Mouse (Mus musculus) liver (tissue): ENCODE data around the gene Zdhhc1.

Experiments used
- DNase-seq: peaks from one replicate; pipeline ENCODE4 v3.0.0-alpha.2; 2020; ENCODE audit warnings: mixed read lengths

The Zdhhc1 gene

GRCm38 (mm10) chr8:105496439-105497180 is at the start of gene Zdhhc1:
TSS of gene Zdhhc1 (minus strand) at chr8:105496902.
- DNase-seq, result peak; percentile 80

GRCm38 (mm10) chr8:105545249-105545648 is 48.5 kb upstream of the Zdhhc1 start:
- no peak for DNase-seq

GRCm38 (mm10) chr8:105544544-105545205 is 48.0 kb upstream of the Zdhhc1 start:
- no peak for DNase-seq

- DNase-seq, result no peak
Observed at GRCm38 (mm10) chr8:105543703-105544102, 47.0 kb upstream of the Zdhhc1 start.

GRCm38 (mm10) chr8:105542808-105543207 is 46.1 kb upstream of the Zdhhc1 start:
- no peak for DNase-seq

GRCm38 (mm10) chr8:105542032-105542656 is 45.4 kb upstream of the Zdhhc1 start:
- peak; percentile 39 for DNase-seq

GRCm38 (mm10) chr8:105538940-105539339 is 42.2 kb upstream of the Zdhhc1 start:
- DNase-seq, result no peak

- DNase-seq, result no peak
Observed at GRCm38 (mm10) chr8:105537011-105537677, 40.4 kb upstream of the Zdhhc1 start.

GRCm38 (mm10) chr8:105536546-105536945 is 39.8 kb upstream of the Zdhhc1 start:
- DNase-seq, result no peak

- DNase-seq, result peak; percentile 84
Observed at GRCm38 (mm10) chr8:105533892-105534329, 37.2 kb upstream of the Zdhhc1 start.

GRCm38 (mm10) chr8:105533439-105533838 is 36.7 kb upstream of the Zdhhc1 start:
- DNase-seq, result no peak

- DNase-seq, result peak; percentile 83
Observed at GRCm38 (mm10) chr8:105531774-105532173, 35.1 kb upstream of the Zdhhc1 start.

- no peak for DNase-seq
Observed at GRCm38 (mm10) chr8:105529271-105529670, 32.6 kb upstream of the Zdhhc1 start.

- no peak for DNase-seq
Observed at GRCm38 (mm10) chr8:105528206-105528605, 31.5 kb upstream of the Zdhhc1 start.

- no peak for DNase-seq
Observed at GRCm38 (mm10) chr8:105527110-105527509, 30.4 kb upstream of the Zdhhc1 start.

GRCm38 (mm10) chr8:105522890-105523289 is 26.2 kb upstream of the Zdhhc1 start:
- DNase-seq, result no peak

GRCm38 (mm10) chr8:105521995-105522769 is 25.5 kb upstream of the Zdhhc1 start:
- no peak for DNase-seq

- peak; percentile 38 for DNase-seq
Observed at GRCm38 (mm10) chr8:105521061-105521460, 24.4 kb upstream of the Zdhhc1 start.

GRCm38 (mm10) chr8:105520521-105520920 is 23.8 kb upstream of the Zdhhc1 start:
- DNase-seq, result no peak

GRCm38 (mm10) chr8:105519591-105519990 is 22.9 kb upstream of the Zdhhc1 start:
- no peak for DNase-seq

GRCm38 (mm10) chr8:105518436-105519313 is 22.0 kb upstream of the Zdhhc1 start, which contains the start of gene Hsd11b2:
TSS of gene Hsd11b2 (plus strand) at chr8:105518755.
- peak; percentile 76 for DNase-seq
